Mouse (Mus musculus) cortical plate, adult 2 months (tissue): ENCODE measurements at regions not wholly inside any gene's neighbourhood (a gene's known extent, or its start where the extent isn't known, plus 50 kb on each side); places are given as distances from the start of the nearest gene placed in this dataset.

ENCODE experiments used
- CTCF ChIP-seq: fragments of 200-500 bp; IDR thresholded peaks from 2 replicates; pipeline ENCODE4 v1.5.1; 2011; ENCODE audit warnings: mild to moderate bottlenecking, control low read depth, low read length; ENCODE audit not compliant: insufficient read depth; ENCODE audit errors: extremely low read depth
- POLR2A ChIP-seq: fragments of 200-500 bp; IDR thresholded peaks from 2 replicates; pipeline ENCODE4 v1.6.1; 2011; ENCODE audit warnings: mild to moderate bottlenecking, low read length, control low read depth; ENCODE audit not compliant: insufficient read depth; ENCODE audit errors: extremely low read depth

DNA sequence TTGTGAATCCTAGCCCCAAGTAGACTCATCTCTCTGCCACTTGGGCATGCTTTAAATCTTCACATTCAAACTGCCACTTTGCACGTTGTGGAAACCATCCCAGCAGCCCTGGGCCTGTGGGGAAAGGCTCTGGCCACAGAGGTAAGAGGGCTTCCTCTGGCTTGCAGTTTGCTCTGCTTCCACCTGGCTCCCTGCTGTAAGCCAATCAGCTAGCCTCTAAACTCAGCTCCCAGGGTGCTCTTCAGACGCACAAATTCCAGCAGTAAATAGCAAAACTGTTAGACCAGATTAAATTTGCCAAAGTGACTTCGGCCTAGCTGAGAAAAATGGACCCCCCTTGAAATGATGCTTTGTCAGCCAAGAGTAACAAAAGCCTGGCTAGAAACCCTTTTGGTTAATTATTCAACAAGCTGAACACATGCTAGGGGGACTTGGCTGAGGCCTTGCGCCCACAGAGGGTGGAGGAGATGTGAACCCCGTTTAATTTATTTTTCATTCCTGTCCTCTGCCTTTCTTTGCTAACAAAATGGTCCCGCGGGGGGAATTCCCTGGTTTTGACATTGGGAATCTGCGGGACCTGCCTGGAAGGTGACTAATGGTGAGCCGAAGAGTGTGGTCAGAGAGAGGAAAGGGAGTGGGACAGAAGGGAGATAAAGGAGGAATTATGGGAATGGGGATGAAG lies 84.1 kb upstream of the Cops8 start:
- TF ChIP-seq CTCF: no peak
- TF ChIP-seq POLR2A: no peak
